21 mouse cellular contexts compared by ENCODE assay signal in the genomic region with DNA sequence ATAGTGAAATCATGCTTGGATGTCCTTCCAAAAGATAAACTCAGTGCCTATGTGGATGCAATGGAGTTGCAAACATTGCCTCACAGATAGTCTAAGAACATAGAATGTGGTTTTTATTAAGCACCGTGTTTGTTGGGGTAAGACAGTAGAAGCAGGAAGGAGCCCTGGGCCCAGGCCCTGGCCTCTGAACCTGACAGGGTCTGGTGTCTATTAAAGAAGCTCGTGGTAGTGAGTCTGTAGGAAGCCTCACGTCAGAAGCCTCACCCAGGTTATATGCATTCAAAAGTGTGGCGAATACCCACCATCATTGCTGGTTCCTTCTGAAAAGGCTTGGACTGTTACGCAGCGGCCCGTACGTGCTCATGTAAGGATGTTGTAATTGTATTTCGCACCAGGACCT.
"Had no signal": no experiment of that assay in that cellular context is flagged by ENCODE, and none has a peak within 500 bp of the region (broad histone marks: within the 10 kb centered on the region; RNA-seq: fewer than 3 reads in every experiment).

No protein-coding gene starts in this region.

- H3K27me3 ChIP-seq: limb, embryonic 13.5 days; liver, embryonic 12.5 days; liver, embryonic 15.5 days; lung, embryonic 15.5 days; megakaryocyte, embryonic 14.5 days; midbrain, embryonic 13.5 days; neural tube, embryonic 13.5 days; stomach, embryonic 15.5 days had no signal

- ATAC-seq: liver, embryonic 12.5 days; midbrain, embryonic 13.5 days; midbrain, embryonic 16.5 days had no signal

- H3K4me2 ChIP-seq: limb, embryonic 13.5 days; liver, embryonic 12.5 days; liver, embryonic 15.5 days; lung, embryonic 15.5 days; midbrain, embryonic 13.5 days; neural tube, embryonic 13.5 days; stomach, embryonic 15.5 days had no signal

- H3K4me3 ChIP-seq: limb, embryonic 10.5 days; limb, embryonic 13.5 days; liver, embryonic 12.5 days; liver, embryonic 15.5 days; lung, embryonic 15.5 days; megakaryocyte, embryonic 14.5 days; midbrain, embryonic 10.5 days; midbrain, embryonic 13.5 days; myocyte; neural tube, embryonic 13.5 days; stomach, embryonic 15.5 days had no signal

- H3K4me1 ChIP-seq: liver, embryonic 12.5 days; liver, embryonic 15.5 days; megakaryocyte, embryonic 14.5 days; midbrain, embryonic 13.5 days; neural tube, embryonic 13.5 days had no signal

- DNase-seq: kidney, adult 2 months; kidney, postnatal 10 days; kidney, postnatal 4 days; liver; lung, adult 18-20 months; lung, postnatal 10 days; lung, postnatal 36 days; retina, postnatal 1 day; thymus, postnatal 36 days had no signal

- H3K27ac ChIP-seq: limb, embryonic 10.5 days; limb, embryonic 13.5 days; liver, embryonic 12.5 days; liver, embryonic 15.5 days; lung, embryonic 15.5 days; midbrain, embryonic 13.5 days; neural tube, embryonic 13.5 days; stomach, embryonic 15.5 days had no signal

- H3K9ac ChIP-seq: limb, embryonic 13.5 days; liver, embryonic 12.5 days; liver, embryonic 15.5 days; lung, embryonic 15.5 days; midbrain, embryonic 13.5 days; neural tube, embryonic 13.5 days; stomach, embryonic 15.5 days had no signal

- H3K36me3 ChIP-seq: limb, embryonic 13.5 days; liver, embryonic 12.5 days; liver, embryonic 15.5 days; lung, embryonic 15.5 days; midbrain, embryonic 10.5 days; midbrain, embryonic 13.5 days; neural tube, embryonic 13.5 days; stomach, embryonic 15.5 days had no signal

- H3K9me3 ChIP-seq: limb, embryonic 10.5 days; liver, embryonic 12.5 days; liver, embryonic 15.5 days; lung, embryonic 15.5 days; midbrain, embryonic 10.5 days; midbrain, embryonic 13.5 days; neural tube, embryonic 13.5 days; stomach, embryonic 15.5 days had no signal
